Mouse (Mus musculus) erythroid progenitor cell, adult 5-6 weeks (primary cell): ENCODE measurements around the gene Pnma1. TPM values are rescaled to one million over a fixed set of nuclear protein-coding genes. Genes with fewer than 3 reads are reported as not detected.

ENCODE experiments used
- ATAC-seq: replicated peaks from 2 replicates; pipeline ENCODE4 v1.8.0; 2016; ENCODE audit warnings: moderate number of reproducible peaks, mild to moderate bottlenecking, moderate TSS enrichment, inconsistent platforms; ENCODE audit not compliant: poor library complexity, low FRiP score, severe bottlenecking
- total RNA-seq, 2 experiments: library from RNA; stranded (forward) in 1 of 2; stranded (reverse) in 1 of 2; fragments of 150-400 nt in 1 of 2; fragments of 186-747, 209-891 nt in 1 of 2; gene quantifications; 2 replicates each; pipeline versions ENCODE4 v1.2.3 to v1.2.4; 2015 to 2017; ENCODE audit warnings: low replicate concordance in 2 of 2

Pnma1 gene
- total RNA-seq (2015; ENCODE audit: low replicate concordance): 8.4 and 11.9 TPM in 2 replicates
- total RNA-seq (2017; ENCODE audit: low replicate concordance): 13.5 and 15.9 TPM in 2 replicates

DNA sequence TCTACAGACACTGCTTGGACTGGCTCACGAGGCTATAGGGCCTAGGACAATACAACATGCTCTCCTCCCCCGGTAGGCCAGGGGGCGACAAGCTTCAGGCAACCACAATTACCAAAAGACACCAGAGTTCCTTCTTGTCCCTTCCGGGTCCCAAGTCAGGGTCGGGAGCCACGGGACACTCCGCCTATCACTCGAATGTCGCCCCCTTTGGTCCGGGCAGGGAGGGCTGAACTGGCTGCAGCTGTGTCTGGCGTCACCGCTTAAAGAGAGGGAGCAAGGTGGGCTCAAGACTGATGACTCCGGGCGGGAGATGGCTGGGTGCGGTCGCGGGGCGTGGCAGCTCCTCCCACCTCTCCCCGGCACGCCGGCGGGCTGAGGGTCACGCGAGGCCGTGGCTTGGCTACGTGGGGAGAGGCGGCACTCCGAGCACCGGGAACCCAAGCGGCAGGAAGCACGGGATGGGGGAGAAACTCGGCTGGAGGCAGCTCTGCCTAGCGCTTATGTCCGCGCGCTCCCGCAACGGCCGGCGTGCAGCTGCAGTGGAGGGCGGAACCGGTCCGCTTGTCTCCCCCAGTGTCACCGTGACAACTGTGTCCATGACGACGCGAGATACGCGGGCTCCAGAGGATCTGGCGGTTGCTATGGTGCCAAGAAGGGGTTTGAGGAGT lies at the start of gene Pnma1:
TSS of gene Pnma1 (minus strand) at position 536 of the 668 bp plus-strand sequence.
- peak; percentile 68 for ATAC-seq

GRCm38 (mm10) chr12:84195195-84195594 lies 46.9 kb upstream of the Pnma1 start:
- no peak for ATAC-seq

GRCm38 (mm10) chr12:84194400-84195109 lies 46.3 kb upstream of the Pnma1 start:
- ATAC-seq: no peak

DNA sequence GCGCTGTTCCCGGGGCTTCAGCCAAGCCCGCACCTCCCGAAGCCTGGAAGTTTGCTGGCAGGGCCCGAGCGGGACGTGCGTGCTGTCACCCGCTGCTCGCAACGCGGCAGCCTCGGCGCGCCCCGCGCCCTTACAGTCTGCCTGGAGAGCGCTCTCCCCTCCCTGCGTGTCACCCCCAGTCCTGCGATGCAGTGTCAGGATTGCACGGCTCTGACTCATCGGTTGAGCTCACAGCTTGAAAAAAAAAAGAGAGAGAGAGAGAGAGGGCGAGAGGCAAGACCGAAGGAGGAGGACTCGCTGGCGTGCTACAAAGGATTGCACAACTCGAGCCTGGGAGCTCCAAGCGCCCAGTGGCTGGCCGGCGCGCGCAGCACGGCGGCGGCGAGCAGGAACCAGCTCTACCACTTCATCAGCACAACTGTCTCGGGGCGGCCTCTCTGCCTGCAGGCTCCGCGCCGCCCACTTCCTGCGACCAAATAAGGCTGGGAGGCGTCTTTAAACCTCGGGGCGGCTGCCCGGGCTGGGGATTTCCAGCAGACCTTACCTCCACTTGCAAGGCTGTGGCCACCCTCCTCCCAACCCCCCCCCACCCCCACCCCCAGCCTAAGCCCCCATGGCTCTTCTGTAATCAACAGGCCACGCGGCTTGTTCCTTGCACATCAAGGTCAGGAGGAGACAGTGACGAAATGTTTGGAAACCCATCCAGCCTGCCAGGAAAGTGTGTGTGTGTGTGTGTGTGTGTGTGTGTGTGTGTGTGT lies 45.5 kb upstream of the Pnma1 start:
- ATAC-seq: peak; percentile 88

GRCm38 (mm10) chr12:84192741-84193641 lies 44.7 kb upstream of the Pnma1 start:
- ATAC-seq: peak; percentile 44

- 0 out of 2 replicates have a peak, but pooled peaks have one; percentile 9 for ATAC-seq
These were observed 44.0 kb upstream of the Pnma1 start for GRCm38 (mm10) chr12:84192280-84192679.

GRCm38 (mm10) chr12:84191770-84192169 lies 43.5 kb upstream of the Pnma1 start:
- ATAC-seq: no peak

GRCm38 (mm10) chr12:84191190-84191589 lies 42.9 kb upstream of the Pnma1 start:
- no peak for ATAC-seq

GRCm38 (mm10) chr12:84190151-84190820 lies 42.0 kb upstream of the Pnma1 start:
- no peak for ATAC-seq

- no peak for ATAC-seq
These were observed 40.7 kb upstream of the Pnma1 start for GRCm38 (mm10) chr12:84188881-84189444.

GRCm38 (mm10) chr12:84187752-84188601 lies 39.7 kb upstream of the Pnma1 start:
- ATAC-seq: no peak

DNA sequence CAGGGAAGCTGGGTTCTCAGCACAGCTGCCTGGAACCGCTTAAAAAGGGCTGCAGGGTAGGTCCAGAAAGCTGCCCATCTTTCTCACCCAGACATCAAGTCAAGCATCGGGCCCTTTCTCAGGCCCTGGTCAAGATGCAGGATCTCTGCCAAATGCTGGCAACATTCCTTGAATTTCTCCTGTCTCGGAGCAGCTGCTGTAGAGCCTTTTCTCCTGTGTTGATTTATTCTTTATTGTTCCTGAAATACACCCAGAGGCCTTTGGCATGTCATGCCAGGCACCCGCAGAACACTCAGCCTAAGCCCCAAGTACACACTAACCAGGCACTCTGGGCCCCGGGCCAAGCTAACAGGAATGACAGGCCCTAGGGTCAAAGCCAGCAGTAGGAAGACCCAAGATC lies 38.7 kb upstream of the Pnma1 start:
- ATAC-seq: no peak

DNA sequence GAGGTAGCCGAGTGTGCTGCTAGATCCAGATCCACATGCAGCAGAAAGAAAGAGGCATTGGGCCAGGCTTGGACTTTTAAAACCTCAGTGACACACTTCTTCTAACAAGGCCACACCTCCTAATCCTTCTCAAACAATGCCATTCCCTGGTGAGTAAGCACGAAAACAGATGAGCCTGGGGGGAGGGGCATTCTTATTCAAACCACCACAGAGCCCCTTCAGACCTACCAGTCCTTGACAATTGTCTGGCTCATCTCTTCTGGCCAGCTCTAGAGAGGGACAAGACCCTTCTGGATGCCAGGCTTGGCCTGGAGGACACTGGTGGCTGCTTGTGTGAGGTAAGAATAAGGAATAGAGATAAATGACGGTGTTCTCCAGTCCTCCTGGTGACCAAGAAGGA lies 38.2 kb upstream of the Pnma1 start:
- ATAC-seq: no peak

GRCm38 (mm10) chr12:84185547-84185946 lies 37.3 kb upstream of the Pnma1 start:
- ATAC-seq: no peak

- ATAC-seq: no peak
These were observed 36.7 kb upstream of the Pnma1 start for GRCm38 (mm10) chr12:84184979-84185378.

- no peak for ATAC-seq
These were observed 33.7 kb upstream of the Pnma1 start for GRCm38 (mm10) chr12:84181999-84182398.

GRCm38 (mm10) chr12:84180701-84181435 lies 32.6 kb upstream of the Pnma1 start:
- ATAC-seq: peak; percentile 79
